Mouse (Mus musculus) embryonic fibroblast, embryonic 13.5 days (primary cell): Measurements from ENCODE around the gene Dysf.

Source experiments
- CTCF ChIP-seq: IDR thresholded peaks from 2 replicates; pipeline ENCODE4 v1.5.1; 2011; ENCODE audit warnings: mild to moderate bottlenecking, control low read depth, low read length, moderate library complexity, borderline replicate concordance; ENCODE audit not compliant: insufficient read depth
- POLR2A ChIP-seq: IDR thresholded peaks from 2 replicates; pipeline ENCODE4 v1.6.1; 2011; ENCODE audit warnings: low read depth, mild to moderate bottlenecking, control low read depth, low read length, moderate library complexity

- TF ChIP-seq CTCF (no peak), POLR2A (no peak)
Observed at GRCm38 (mm10) chr6:84119731-84120530, 111.5 kb downstream of the Dysf start.
